Mouse (Mus musculus) forebrain, postnatal 0 days (tissue): ENCODE measurements at regions not wholly inside any gene's neighbourhood (a gene's known extent, or its start where the extent isn't known, plus 50 kb on each side); places are given as distances from the start of the nearest gene placed in this dataset.

ENCODE experiments used
- ATAC-seq: fragments of 200-750 bp; cut with Nextera tagmentation; 2 replicates; pipeline ENCODE4 v1.8.0; 2017; ENCODE audit warnings: mild to moderate bottlenecking, moderate library complexity
- DNase-seq: peaks from one replicate; pipeline ENCODE4 v3.0.0-alpha.2; 2015
- H3K27ac ChIP-seq: fragments of 300-500 bp; sonication (generic); 2 replicates; pipeline ENCODE4 v1.5.1; 2014; ENCODE audit warnings: low read depth, mild to moderate bottlenecking, antibody characterized with exemption, low read length, moderate library complexity, mixed read lengths
- H3K27me3 ChIP-seq: fragments of 300-500 bp; sonication (generic); 2 replicates; pipeline ENCODE4 v1.6.1; 2014; ENCODE audit warnings: mild to moderate bottlenecking, low read length, mixed read lengths; ENCODE audit not compliant: insufficient read depth
- H3K36me3 ChIP-seq: fragments of 300-500 bp; sonication (generic); 2 replicates; pipeline ENCODE4 v1.6.1; 2014; ENCODE audit warnings: mild to moderate bottlenecking, moderate library complexity; ENCODE audit not compliant: insufficient read depth
- H3K4me1 ChIP-seq: fragments of 300-500 bp; sonication (generic); 2 replicates; pipeline ENCODE4 v1.6.1; 2014; ENCODE audit warnings: antibody characterized with exemption; ENCODE audit not compliant: insufficient read depth
- H3K4me2 ChIP-seq: fragments of 300-500 bp; sonication (generic); 2 replicates; pipeline ENCODE4 v1.6.1; 2014; ENCODE audit warnings: low read depth, mild to moderate bottlenecking, moderate library complexity
- H3K4me3 ChIP-seq: fragments of 300-500 bp; sonication (generic); 2 replicates; pipeline ENCODE4 v1.5.1; 2014; ENCODE audit warnings: low read depth, low read length, mixed read lengths
- H3K9ac ChIP-seq: fragments of 300-500 bp; sonication (generic); 2 replicates; pipeline ENCODE4 v1.6.1; 2014; ENCODE audit warnings: mild to moderate bottlenecking
- H3K9me3 ChIP-seq: fragments of 300-500 bp; sonication (generic); 2 replicates; pipeline ENCODE4 v1.6.1; 2016; ENCODE audit warnings: low read length
- CTCF ChIP-seq: sonication (generic); IDR thresholded peaks from 2 replicates; pipeline ENCODE4 v1.5.1; 2016; ENCODE audit warnings: antibody characterized with exemption, control low read depth, low read depth
- WGBS: fragments of 180-500 bp; shearing (Covaris S2); extraction: QIAGEN DNeasy Blood & Tissue Kit; methylation state at CpG from one replicate; pipeline ENCODE4 v1.1.7; 2014; 5-methylcytosine and 5-hydroxymethylcytosine counted together

DNA sequence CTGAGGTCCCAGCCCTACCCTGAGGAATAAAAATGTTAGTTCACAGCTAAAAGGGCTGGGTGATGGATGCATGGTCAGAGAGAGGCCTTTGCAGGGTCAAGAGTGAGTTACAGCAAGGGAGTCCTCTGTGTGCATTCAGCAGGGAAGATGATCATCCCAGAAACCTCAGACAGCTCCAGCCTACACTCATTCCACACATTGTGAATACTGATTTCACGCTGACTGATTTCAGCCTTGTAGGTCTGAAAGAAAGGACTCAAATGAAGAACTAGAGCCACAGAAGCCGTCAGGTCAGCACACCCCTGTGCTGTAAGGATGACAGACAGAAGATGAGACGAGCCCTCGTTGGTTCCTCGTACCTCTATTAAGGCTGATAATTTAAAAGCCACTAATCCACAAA, 2858.0 kb upstream of the 5930422O12Rik start:
- Histone ChIP-seq H3K9me3 (no peaks in the 10 kb centered on the region), H3K27ac (no peak overlapping the region), H3K4me3 (no peak overlapping the region), H3K27me3 (no peaks in the 10 kb centered on the region), H3K4me1 (no peaks in the 10 kb centered on the region), H3K36me3 (no peaks in the 10 kb centered on the region), H3K9ac (no peak overlapping the region), H3K4me2 (no peak overlapping the region)
- ATAC-seq (no peak), DNase-seq (no peak)
- no peak for TF ChIP-seq CTCF
- WGBS: 33% methylated on average over 5 of the region's 5 CpGs

DNA sequence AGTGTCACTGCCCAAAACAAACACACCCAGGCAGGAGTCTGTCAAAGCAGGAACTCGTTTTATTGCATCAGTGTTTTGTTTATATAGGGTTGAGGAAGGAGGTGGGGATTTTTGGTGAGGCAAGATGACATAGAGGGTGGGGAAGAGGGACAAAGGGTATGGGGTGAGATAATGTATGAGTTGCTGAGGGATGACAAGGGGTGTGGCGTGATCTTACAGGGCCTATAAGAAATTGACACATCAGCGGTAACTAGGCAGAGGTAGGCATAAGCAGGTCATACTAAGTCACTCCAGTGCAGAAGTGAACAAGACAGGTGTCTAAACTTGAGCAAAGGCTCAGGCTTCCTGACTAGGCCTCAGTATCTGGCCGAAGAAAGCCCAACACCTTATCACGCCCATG, 2841.0 kb upstream of the 5930422O12Rik start:
- Histone ChIP-seq H3K4me1 (no peaks in the 10 kb centered on the region), H3K36me3 (no peaks in the 10 kb centered on the region), H3K9me3 (no peaks in the 10 kb centered on the region), H3K4me3 (no peak overlapping the region), H3K9ac (no peak overlapping the region), H3K27ac (no peak overlapping the region), H3K27me3 (no peaks in the 10 kb centered on the region), H3K4me2 (no peak overlapping the region)
- 84% methylated on average over 5 of the region's 5 CpGs for WGBS
- ATAC-seq: no peak
- DNase-seq: no peak
- TF ChIP-seq CTCF: no peak

DNA sequence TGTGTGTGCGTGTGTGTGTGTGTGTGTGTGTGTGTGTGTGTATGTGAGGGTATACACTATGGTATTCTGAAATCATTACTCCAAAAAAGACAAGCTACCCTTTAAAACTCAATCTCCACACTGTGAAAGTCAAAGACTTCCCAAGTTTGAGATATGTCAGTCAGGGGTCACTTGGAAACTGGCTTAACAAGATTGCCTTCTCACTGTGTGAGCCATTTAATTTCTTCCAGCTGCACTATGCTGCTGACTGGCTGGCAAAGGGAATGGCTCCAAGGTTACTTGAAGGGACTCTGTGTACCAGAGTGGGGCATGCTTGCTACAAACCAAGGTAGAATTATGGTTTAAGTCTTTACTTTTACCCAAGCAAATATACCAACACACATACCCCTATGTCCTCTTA, 2826.1 kb upstream of the 5930422O12Rik start:
- DNase-seq (no peak), ATAC-seq (no peak)
- no peak overlapping the region for H3K9ac ChIP-seq
- no peaks in the 10 kb centered on the region for H3K4me1 ChIP-seq
- no peaks in the 10 kb centered on the region for H3K36me3 ChIP-seq
- no peaks in the 10 kb centered on the region for H3K9me3 ChIP-seq
- H3K27ac ChIP-seq: no peak overlapping the region
- no CpG with 5 or more reads among the region's 1 CpGs for WGBS
- no peak overlapping the region for H3K4me3 ChIP-seq
- no peak for TF ChIP-seq CTCF
- H3K4me2 ChIP-seq: no peak overlapping the region
- H3K27me3 ChIP-seq: no peaks in the 10 kb centered on the region

DNA sequence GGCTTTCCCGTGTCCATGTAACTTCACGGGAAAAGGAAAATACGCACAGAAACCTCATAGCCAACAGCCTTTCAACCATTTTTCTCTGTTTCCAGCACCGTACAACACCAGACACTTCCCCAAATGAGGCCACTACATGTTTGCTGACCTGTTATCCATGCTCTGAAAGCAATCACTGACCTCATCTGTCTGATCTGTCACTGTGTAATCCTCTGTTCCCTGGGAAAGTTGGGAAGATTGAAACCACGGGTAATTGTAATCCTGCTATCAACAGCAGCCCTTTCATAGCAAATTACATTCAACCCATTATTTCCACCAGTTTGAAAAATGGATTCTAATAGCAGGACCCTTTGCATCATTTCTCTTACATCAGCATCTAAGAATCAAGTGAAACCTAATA, 2798.2 kb upstream of the 5930422O12Rik start:
- H3K27ac ChIP-seq: no peak overlapping the region
- WGBS: 38% methylated on average over 5 of the region's 5 CpGs
- no peak overlapping the region for H3K9ac ChIP-seq

DNA sequence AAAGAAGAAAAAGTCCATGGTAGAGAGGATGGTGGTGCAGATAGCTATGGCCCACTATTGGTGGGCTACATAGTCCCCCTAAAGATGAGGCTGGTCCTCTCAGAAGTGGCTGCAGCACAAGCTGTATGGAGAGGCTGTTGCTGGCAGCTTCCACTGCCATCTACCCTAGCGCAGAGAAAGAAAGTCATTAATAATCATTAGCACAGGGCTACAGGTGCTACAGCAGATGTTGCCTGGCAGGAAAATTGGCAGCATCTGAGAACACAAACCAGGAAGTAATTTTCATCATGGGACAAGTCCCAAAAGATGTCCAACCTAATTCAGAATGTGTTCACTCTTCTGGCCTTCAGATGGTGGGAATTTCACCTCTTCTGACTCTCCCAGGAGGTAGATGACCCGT, 2791.7 kb upstream of the 5930422O12Rik start:
- H3K36me3 ChIP-seq: no peaks in the 10 kb centered on the region
- H3K4me3 ChIP-seq: no peak overlapping the region
- 69% methylated on average over 2 of the region's 2 CpGs for WGBS
- H3K9me3 ChIP-seq: no peaks in the 10 kb centered on the region
- H3K4me1 ChIP-seq: no peaks in the 10 kb centered on the region
- ATAC-seq: no peak
- DNase-seq: no peak
- H3K9ac ChIP-seq: no peak overlapping the region
- H3K27ac ChIP-seq: no peak overlapping the region
- H3K4me2 ChIP-seq: no peak overlapping the region
- H3K27me3 ChIP-seq: no peaks in the 10 kb centered on the region
- no peak for TF ChIP-seq CTCF

More for the DNA sequence above, 2798.2 kb upstream of the 5930422O12Rik start:
- H3K27me3 ChIP-seq: no peaks in the 10 kb centered on the region
- H3K4me2 ChIP-seq: no peak overlapping the region
- DNase-seq: no peak
- no peak for TF ChIP-seq CTCF
- no peak overlapping the region for H3K4me3 ChIP-seq
- H3K4me1 ChIP-seq: no peaks in the 10 kb centered on the region
- no peaks in the 10 kb centered on the region for H3K9me3 ChIP-seq
- ATAC-seq: no peak
- H3K36me3 ChIP-seq: no peaks in the 10 kb centered on the region

DNA sequence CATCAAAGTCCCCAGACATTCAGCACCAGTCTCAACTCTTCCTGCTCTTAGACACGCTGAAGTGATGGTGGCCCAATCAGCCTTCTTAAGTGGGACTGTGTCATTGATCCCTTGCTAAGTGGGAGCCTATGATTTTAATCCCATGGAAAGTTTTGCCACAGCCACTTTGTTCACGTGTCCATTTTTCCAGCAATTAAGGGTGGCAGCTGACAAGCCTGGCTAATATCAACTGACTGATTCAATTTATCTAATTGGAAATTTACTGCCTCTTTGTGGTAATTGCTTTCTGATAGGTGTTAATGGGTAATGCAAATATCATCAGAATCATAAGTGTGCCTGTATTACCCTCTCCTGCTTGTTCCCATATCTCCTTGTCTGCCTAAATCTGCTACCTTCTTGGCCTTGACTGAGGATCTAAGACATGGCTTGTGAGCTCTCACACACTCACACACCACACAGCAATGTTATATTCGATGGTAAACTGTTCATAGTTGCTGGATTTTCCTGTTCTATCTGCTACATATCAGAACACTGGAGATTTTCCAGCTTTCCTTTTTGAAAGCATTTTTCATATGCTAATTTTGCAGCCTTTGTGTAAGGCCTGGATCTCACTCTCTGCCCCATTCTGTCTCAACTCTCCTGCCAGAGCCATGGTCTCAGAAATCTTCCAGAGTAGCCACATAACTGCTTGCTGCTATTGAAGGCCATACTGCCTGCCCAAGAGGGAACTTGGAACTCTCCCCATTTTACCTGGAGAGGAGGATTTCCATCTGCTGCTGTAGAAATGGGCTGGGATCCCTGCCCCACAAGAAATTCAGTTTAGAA, 2785.4 kb upstream of the 5930422O12Rik start:
- DNase-seq: peak; percentile 16
- Histone ChIP-seq H3K4me3 (no peak overlapping the region), H3K9me3 (no peaks in the 10 kb centered on the region), H3K9ac (no peak overlapping the region), H3K27me3 (no peaks in the 10 kb centered on the region), H3K4me2 (no peak overlapping the region), H3K4me1 (no peaks in the 10 kb centered on the region), H3K36me3 (no peaks in the 10 kb centered on the region), H3K27ac (no peak overlapping the region)
- peak; percentile 18; the same call in 1 of the 2 replicates for ATAC-seq
- 14% methylated on average over 3 of the region's 3 CpGs for WGBS
- no peak for TF ChIP-seq CTCF

DNA sequence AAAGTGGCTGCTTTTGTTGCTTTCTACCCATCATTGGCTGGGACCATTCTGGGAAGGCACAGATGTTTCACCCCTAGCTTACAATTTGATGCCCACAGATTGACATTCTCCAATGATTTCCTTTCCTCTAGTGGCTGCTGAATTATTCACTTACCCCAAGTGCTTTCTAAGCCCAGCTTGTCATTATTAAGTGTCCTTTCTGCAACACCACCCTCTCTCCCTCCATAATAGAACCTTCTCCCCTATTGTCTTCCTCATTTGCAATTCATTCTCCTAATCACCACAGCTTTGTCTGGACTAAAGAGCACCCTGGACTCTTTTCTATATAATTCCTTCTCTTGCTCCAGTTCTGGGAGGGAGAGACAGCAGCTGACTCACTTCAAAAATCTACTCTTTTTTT, 2780.0 kb upstream of the 5930422O12Rik start:
- DNase-seq: no peak
- Histone ChIP-seq H3K4me1 (no peaks in the 10 kb centered on the region), H3K27me3 (no peaks in the 10 kb centered on the region), H3K27ac (no peak overlapping the region), H3K4me3 (no peak overlapping the region), H3K9me3 (no peaks in the 10 kb centered on the region), H3K9ac (no peak overlapping the region), H3K36me3 (no peaks in the 10 kb centered on the region), H3K4me2 (no peak overlapping the region)
- ATAC-seq: peak; percentile 72; the same call in 1 of the 2 replicates
- TF ChIP-seq CTCF: no peak
